Mouse (Mus musculus) limb, embryonic 11.5 days (tissue): ENCODE data around the gene Zfp523. TPM values are rescaled to one million over a fixed set of nuclear protein-coding genes. Genes with fewer than 3 reads are reported as not detected.

Source experiments
- ATAC-seq: fragments of 200-750 bp; cut with Nextera tagmentation; 2 replicates; pipeline ENCODE4 v1.8.0; 2017; ENCODE audit warnings: low read depth; ENCODE audit not compliant: insufficient number of reproducible peaks, low FRiP score, low TSS enrichment
- DNase-seq: peaks from one replicate; pipeline ENCODE4 v3.0.0-alpha.2; 2015; ENCODE audit warnings: low spot score
- H3K27ac ChIP-seq: fragments of 300-500 bp; sonication (generic); replicated peaks from 2 replicates; pipeline ENCODE4 v1.5.1; 2014; ENCODE audit warnings: low read depth, mild to moderate bottlenecking, low read length
- H3K27me3 ChIP-seq: fragments of 300-500 bp; sonication (generic); 2 replicates; pipeline ENCODE4 v1.6.1; 2014; ENCODE audit warnings: mild to moderate bottlenecking, low read length, mixed read lengths; ENCODE audit not compliant: control insufficient read depth, insufficient read depth
- H3K36me3 ChIP-seq: fragments of 300-500 bp; sonication (generic); 2 replicates; pipeline ENCODE4 v1.6.1; 2014; ENCODE audit warnings: mild to moderate bottlenecking, low read length, moderate library complexity, mixed read lengths; ENCODE audit not compliant: control insufficient read depth, insufficient read depth
- H3K4me1 ChIP-seq: fragments of 300-500 bp; sonication (generic); 2 replicates; pipeline ENCODE4 v1.6.1; 2014; ENCODE audit warnings: low read length, mixed read lengths; ENCODE audit not compliant: control insufficient read depth, insufficient read depth
- H3K4me2 ChIP-seq: fragments of 300-500 bp; sonication (generic); 2 replicates; pipeline ENCODE4 v1.6.1; 2014; ENCODE audit warnings: low read depth, mild to moderate bottlenecking, moderate library complexity; ENCODE audit not compliant: severe bottlenecking
- H3K4me3 ChIP-seq: fragments of 300-500 bp; sonication (generic); 2 replicates; pipeline ENCODE4 v1.5.1; 2014; ENCODE audit warnings: low read depth, low read length
- H3K9ac ChIP-seq: fragments of 300-500 bp; sonication (generic); 2 replicates; pipeline ENCODE4 v1.6.1; 2014; ENCODE audit warnings: mild to moderate bottlenecking, low read length
- H3K9me3 ChIP-seq: fragments of 300-500 bp; sonication (generic); 2 replicates; pipeline ENCODE4 v1.6.1; 2016; ENCODE audit warnings: low read length; ENCODE audit not compliant: control insufficient read depth
- WGBS: fragments of 180-500 bp; shearing (Covaris S2); extraction: QIAGEN DNeasy Blood & Tissue Kit; methylation state at CpG from one replicate; pipeline ENCODE4 v1.1.7; 2014; 5-methylcytosine and 5-hydroxymethylcytosine counted together
- polyA plus RNA-seq: library from polyadenylated mRNA; unstranded; fragments of >200 nt; fragmentation: Nextera tagmentation; extraction: Ambion mirVana; gene quantifications from 2 replicates; pipeline ENCODE4 v1.2.1, GENCODE M21; 2014

Gene Zfp523
- polyA plus RNA-seq, 1 experiment from 2014 or later = 34.0 TPM

DNA sequence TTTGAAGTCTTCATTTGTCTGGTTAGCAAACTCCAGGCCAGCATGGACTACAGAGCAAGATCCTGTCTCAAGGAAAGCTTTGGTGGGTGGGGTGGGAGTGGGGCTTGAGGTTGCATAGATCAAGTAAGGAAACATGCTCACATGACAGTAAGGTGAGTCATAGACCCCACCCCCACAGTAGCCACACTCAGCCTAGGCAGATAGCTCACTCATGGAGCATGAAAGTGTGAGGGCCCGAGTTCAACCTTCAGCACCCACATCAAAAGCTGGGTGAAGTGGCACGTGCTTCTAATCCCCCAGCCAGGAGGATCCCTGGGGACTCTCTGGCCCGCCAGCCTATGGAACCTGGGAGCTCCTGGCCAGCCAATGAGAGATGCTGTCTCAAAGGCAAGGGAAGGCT lies 16.6 kb downstream of the Zfp523 start:
- WGBS = 91% methylated on average over 3 of the region's 3 CpGs
- no peaks in the 10 kb centered on the region for H3K27me3 ChIP-seq
- ATAC-seq (no peak), DNase-seq (no peak)
- no peak overlapping the region for H3K4me3 ChIP-seq
- peaks cover 17% of the 10 kb centered on the region for H3K36me3 ChIP-seq
- no peak overlapping the region for H3K9ac ChIP-seq
- no peak overlapping the region for H3K27ac ChIP-seq
- H3K4me1 ChIP-seq = no peaks in the 10 kb centered on the region
- no peak overlapping the region for H3K4me2 ChIP-seq
- no peaks in the 10 kb centered on the region for H3K9me3 ChIP-seq

DNA sequence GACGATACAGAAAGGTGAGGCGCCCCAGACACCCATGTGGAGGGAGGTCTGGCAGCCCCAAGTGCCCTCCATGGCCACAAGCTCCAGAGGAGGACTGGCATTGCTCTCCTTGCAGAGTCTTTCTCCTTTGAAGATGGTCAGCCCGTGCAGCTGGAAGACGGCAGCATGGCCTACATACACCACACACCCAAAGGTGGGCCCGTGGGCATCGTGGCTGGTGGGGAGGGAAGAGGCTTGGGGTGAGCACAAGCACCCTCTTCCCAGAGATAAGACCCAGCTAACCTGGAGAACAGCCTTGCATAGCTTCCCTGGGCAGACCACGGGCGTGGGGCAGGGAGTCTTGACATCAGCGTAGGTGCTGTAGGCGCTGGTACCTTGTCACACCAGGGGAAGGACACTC lies 18.1 kb downstream of the Zfp523 start:
- H3K4me3 ChIP-seq = no peak overlapping the region
- no peak overlapping the region for H3K4me2 ChIP-seq
- no peaks in the 10 kb centered on the region for H3K9me3 ChIP-seq
- no peaks in the 10 kb centered on the region for H3K27me3 ChIP-seq
- 93% methylated on average over 10 of the region's 10 CpGs for WGBS
- no peaks in the 10 kb centered on the region for H3K4me1 ChIP-seq
- H3K27ac ChIP-seq = no peak overlapping the region
- H3K9ac ChIP-seq = no peak overlapping the region
- peaks cover 17% of the 10 kb centered on the region for H3K36me3 ChIP-seq
- no peak for ATAC-seq
- DNase-seq = no peak

DNA sequence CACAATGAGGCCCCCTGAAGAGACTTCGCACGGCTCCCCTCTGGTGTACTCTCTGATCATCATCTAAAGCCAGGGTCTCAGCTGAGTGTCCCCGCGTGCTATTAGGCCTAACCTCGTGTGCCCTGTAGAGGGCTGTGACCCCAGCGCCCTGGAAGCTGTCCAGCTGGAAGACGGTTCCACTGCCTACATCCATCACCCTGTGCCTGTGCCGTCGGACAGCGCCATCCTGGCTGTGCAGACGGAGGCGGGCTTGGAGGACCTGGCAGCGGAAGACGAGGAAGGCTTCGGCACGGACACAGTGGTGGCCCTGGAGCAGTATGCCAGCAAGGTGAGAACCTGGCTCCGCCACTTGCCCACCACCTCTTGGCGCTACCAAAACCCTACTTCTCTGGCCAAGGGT lies 20.7 kb downstream of the Zfp523 start:
- ATAC-seq (no peak), DNase-seq (no peak)
- no peak overlapping the region for H3K4me2 ChIP-seq
- WGBS = 70% methylated on average over 18 of the region's 18 CpGs
- no peaks in the 10 kb centered on the region for H3K9me3 ChIP-seq
- H3K27me3 ChIP-seq = no peaks in the 10 kb centered on the region
- H3K4me3 ChIP-seq = no peak overlapping the region
- H3K9ac ChIP-seq = no peak overlapping the region
- peaks cover 15% of the 10 kb centered on the region for H3K36me3 ChIP-seq
- H3K27ac ChIP-seq = no peak overlapping the region
- no peaks in the 10 kb centered on the region for H3K4me1 ChIP-seq

DNA sequence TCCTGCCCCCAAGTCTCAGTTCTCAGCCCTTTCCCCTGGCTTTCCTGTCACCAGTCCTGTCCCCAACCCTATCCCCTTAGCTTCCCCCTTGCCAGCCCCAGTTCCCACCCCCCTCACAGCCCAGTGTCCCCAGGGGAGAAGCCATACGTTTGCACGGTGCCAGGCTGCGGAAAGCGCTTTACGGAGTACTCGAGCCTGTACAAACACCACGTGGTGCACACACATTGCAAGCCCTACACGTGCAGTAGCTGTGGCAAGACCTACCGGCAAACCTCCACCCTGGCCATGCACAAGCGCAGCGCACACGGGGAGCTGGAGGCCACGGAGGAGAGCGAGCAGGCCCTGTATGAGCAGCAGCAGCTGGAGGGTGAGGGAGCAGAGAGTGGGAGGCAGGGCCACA lies 25.1 kb downstream of the Zfp523 start:
- H3K9ac ChIP-seq = no peak overlapping the region
- no peaks in the 10 kb centered on the region for H3K27me3 ChIP-seq
- H3K4me2 ChIP-seq = no peak overlapping the region
- DNase-seq (no peak), ATAC-seq (no peak)
- peaks cover 8% of the 10 kb centered on the region for H3K36me3 ChIP-seq
- no peak overlapping the region for H3K4me3 ChIP-seq
- H3K27ac ChIP-seq = no peak overlapping the region
- 83% methylated on average over 14 of the region's 14 CpGs for WGBS
- H3K9me3 ChIP-seq = no peaks in the 10 kb centered on the region
- H3K4me1 ChIP-seq = peaks cover under 1% of the 10 kb centered on the region

DNA sequence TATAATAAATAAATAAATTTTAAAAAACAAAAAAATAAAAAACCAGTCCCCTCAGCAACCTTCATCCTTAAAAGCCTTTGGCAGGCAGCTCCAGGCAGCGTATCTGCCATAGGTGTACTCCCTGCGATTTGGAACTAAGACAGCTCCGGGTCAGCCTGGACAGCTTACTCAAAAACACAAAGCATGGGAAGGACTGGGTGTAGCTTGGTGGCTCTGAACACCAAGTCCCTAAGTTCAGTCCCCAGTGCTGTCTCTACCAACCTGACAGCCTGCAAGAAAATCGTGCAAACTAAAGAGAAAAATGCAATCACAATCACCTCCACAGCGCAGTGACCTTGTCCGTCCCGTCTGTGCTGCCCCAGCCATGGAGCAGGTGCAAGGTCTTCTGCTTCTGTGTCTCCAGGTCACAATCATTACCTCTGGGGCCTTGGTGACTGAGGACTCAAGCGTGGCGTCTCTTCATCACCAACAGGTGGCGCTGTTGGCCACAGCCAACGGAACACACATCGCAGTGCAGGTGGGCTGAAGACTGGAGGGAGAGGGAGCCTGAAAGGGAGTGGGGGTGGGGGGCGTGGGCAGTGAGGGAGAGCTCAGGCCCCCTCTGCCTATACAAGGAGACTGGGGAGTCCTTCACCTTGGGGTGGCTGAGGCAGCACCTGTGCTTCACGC lies 27.3 kb downstream of the Zfp523 start:
- DNase-seq (peak; percentile 78), ATAC-seq (no peak)
- peaks cover 2% of the 10 kb centered on the region; the same call in 1 of the 2 replicates for H3K36me3 ChIP-seq
- H3K9me3 ChIP-seq = no peaks in the 10 kb centered on the region
- no peak overlapping the region for H3K4me2 ChIP-seq
- no peak overlapping the region for H3K27ac ChIP-seq
- no peaks in the 10 kb centered on the region for H3K27me3 ChIP-seq
- H3K9ac ChIP-seq = no peak overlapping the region
- H3K4me1 ChIP-seq = peaks cover 13% of the 10 kb centered on the region
- 38% methylated on average over 14 of the region's 14 CpGs for WGBS
- H3K4me3 ChIP-seq = no peak overlapping the region

DNA sequence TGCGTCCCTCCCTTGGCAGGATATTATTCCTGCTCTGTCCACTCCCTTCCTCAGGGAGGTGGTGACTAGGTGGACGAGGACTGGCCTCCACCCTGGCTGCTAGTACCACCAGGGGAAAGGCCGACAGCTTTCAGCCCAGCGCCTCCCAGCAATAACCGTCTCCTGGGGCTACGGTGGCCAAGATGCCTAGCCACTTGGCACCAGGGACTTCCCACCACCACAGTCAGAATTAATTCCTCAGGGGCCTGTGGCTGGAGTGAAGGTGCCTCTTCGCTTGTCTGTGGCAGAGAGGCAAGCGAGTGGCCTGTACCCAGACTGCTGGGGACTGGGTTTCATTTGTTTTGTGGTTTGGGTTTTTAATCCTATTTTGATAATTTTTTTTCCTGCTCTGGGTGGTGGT lies 28.5 kb downstream of the Zfp523 start:
- Histone ChIP-seq H3K4me3 (no peak overlapping the region), H3K4me1 (peaks cover 16% of the 10 kb centered on the region)

DNA sequence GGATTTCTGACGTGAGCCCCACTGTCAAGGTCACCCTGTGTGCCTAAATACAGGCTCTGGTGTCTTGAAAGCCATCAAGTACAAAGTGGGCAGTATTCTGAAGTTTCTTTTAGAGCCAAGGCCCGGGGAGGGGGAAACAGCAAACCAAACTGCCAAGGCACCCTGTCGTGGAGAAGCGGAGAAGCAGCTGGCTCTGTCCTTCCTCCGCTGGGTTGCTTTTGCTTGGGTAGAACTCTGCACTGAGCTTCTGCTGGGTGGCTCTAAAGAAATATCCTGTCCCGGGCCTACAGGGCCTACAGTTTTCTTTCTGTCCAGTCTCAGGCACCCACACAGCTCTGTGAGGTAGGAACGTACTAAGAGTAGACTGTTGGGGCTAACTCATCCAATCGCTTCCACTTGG lies 30.2 kb downstream of the Zfp523 start:
- Histone ChIP-seq H3K9ac (peak overlapping the region; percentile 46), H3K4me1 (peaks cover 16% of the 10 kb centered on the region), H3K9me3 (no peaks in the 10 kb centered on the region), H3K4me2 (no peak overlapping the region), H3K36me3 (peaks cover 2% of the 10 kb centered on the region; the same call in 1 of the 2 replicates), H3K27ac (peak overlapping the region; percentile 78), H3K27me3 (no peaks in the 10 kb centered on the region), H3K4me3 (no peak overlapping the region)
- no peak for ATAC-seq
- no peak for DNase-seq
- 70% methylated on average over 8 of the region's 8 CpGs for WGBS

More for the DNA sequence above, 28.5 kb downstream of the Zfp523 start:
- peaks cover 2% of the 10 kb centered on the region; the same call in 1 of the 2 replicates for H3K36me3 ChIP-seq
- no peak overlapping the region for H3K4me2 ChIP-seq
- WGBS = 88% methylated on average over 8 of the region's 8 CpGs
- no peaks in the 10 kb centered on the region for H3K9me3 ChIP-seq
- H3K9ac ChIP-seq = no peak overlapping the region
- H3K27me3 ChIP-seq = no peaks in the 10 kb centered on the region
- H3K27ac ChIP-seq = no peak overlapping the region
- DNase-seq (no peak), ATAC-seq (no peak)

DNA sequence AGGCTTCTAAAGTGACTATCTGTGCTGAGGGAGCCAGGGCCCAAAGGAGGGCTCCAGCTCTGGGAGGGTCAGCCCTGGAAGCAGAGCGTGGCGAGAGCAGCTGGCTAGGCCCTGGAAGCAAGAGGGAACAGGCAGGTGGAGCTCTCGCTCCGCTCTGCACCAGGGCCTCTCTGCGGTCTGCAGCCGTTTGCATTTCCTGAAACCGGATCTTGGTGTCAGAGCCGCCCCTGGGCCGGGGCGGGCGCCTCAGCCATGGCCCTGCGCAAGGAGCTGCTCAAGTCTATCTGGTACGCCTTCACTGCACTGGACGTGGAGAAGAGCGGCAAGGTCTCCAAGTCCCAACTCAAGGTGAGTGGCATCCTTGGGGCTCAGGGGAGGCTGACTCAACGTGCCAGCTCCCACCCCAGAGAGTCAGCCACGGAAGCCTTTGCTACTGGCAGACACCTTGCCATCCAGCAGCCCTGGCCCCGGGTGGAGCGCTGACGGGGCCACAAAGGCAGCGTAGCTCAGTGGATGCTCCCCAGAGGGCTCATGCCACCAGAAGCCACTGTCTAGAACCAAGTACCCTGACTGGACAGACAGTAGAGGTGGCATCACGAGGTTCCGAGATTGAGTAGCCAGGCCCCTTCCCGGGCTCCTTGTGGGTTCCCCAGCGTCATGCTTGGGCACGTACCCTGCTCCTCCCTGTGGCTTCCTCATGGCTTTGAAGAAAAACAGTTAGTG lies 30.8 kb downstream of the Zfp523 start, which contains the start of gene Def6:
TSS of gene Def6 (plus strand) at position 188 of the 723 bp plus-strand sequence.
- Histone ChIP-seq H3K4me1 (peaks cover 16% of the 10 kb centered on the region), H3K4me3 (peak within 1 kb of the TSS; percentile 25), H3K9ac (peak within 1 kb of the TSS; percentile 56), H3K4me2 (peak within 1 kb of the TSS; percentile 51), H3K27ac (peak within 1 kb of the TSS; percentile 78), H3K9me3 (no peaks in the 10 kb centered on the region), H3K36me3 (peaks cover 2% of the 10 kb centered on the region; the same call in 1 of the 2 replicates), H3K27me3 (no peaks in the 10 kb centered on the region)
- WGBS = 18% methylated on average over 26 of the region's 26 CpGs
- peak; percentile 79 for ATAC-seq
- DNase-seq = peak; percentile 87
